Mouse (Mus musculus) midbrain, postnatal 0 days (tissue): ENCODE measurements at regions not wholly inside any gene's neighbourhood (a gene's known extent, or its start where the extent isn't known, plus 50 kb on each side); places are given as distances from the start of the nearest gene placed in this dataset.

ENCODE experiments used
- ATAC-seq: fragments of 200-750 bp; cut with Nextera tagmentation; 2 replicates; pipeline ENCODE4 v1.8.0; 2017; ENCODE audit warnings: moderate number of reproducible peaks, mild to moderate bottlenecking, moderate TSS enrichment, moderate library complexity; ENCODE audit not compliant: low FRiP score
- DNase-seq: peaks from one replicate; pipeline ENCODE4 v3.0.0-alpha.2; 2015; ENCODE audit warnings: low spot score
- H3K27ac ChIP-seq: fragments of 300-500 bp; sonication (generic); 2 replicates; pipeline ENCODE4 v1.5.1; 2014; ENCODE audit warnings: low read depth, mild to moderate bottlenecking, low read length, mixed read lengths
- H3K27me3 ChIP-seq: fragments of 300-500 bp; sonication (generic); 2 replicates; pipeline ENCODE4 v1.6.1; 2014; ENCODE audit warnings: low read length, control low read depth, mixed read lengths; ENCODE audit not compliant: insufficient read depth
- H3K36me3 ChIP-seq: fragments of 300-500 bp; sonication (generic); 2 replicates; pipeline ENCODE4 v1.6.1; 2014; ENCODE audit warnings: low read length, control low read depth, mixed read lengths; ENCODE audit not compliant: insufficient read depth
- H3K4me1 ChIP-seq: fragments of 300-500 bp; sonication (generic); 2 replicates; pipeline ENCODE4 v1.6.1; 2014; ENCODE audit warnings: mild to moderate bottlenecking, control low read depth, antibody characterized with exemption, low read length, mixed read lengths; ENCODE audit not compliant: insufficient read depth
- H3K4me2 ChIP-seq: fragments of 300-500 bp; sonication (generic); 2 replicates; pipeline ENCODE4 v1.6.1; 2014; ENCODE audit warnings: low read depth, mild to moderate bottlenecking, low read length, mixed read lengths; ENCODE audit not compliant: poor library complexity, severe bottlenecking
- H3K4me3 ChIP-seq: fragments of 300-500 bp; sonication (generic); 2 replicates; pipeline ENCODE4 v1.5.1; 2014; ENCODE audit warnings: low read depth, mild to moderate bottlenecking, low read length, moderate library complexity
- H3K9ac ChIP-seq: fragments of 300-500 bp; sonication (generic); replicated peaks from 2 replicates; pipeline ENCODE4 v1.6.1; 2014; ENCODE audit warnings: mild to moderate bottlenecking, low read length, moderate library complexity, mixed read lengths; ENCODE audit not compliant: poor library complexity, severe bottlenecking
- H3K9me3 ChIP-seq: fragments of 300-500 bp; sonication (generic); 2 replicates; pipeline ENCODE4 v1.6.1; 2016; ENCODE audit warnings: low read length, control low read depth
- CTCF ChIP-seq: IDR thresholded peaks from 2 replicates; pipeline ENCODE4 v1.5.1; 2016; ENCODE audit warnings: antibody characterized with exemption, mild to moderate bottlenecking
- WGBS: fragments of 180-500 bp; shearing (Covaris S2); extraction: QIAGEN DNeasy Blood & Tissue Kit; methylation state at CpG from one replicate; pipeline ENCODE4 v1.1.7; 2014; 5-methylcytosine and 5-hydroxymethylcytosine counted together

- no peak overlapping the region for H3K4me2 ChIP-seq
- 87% methylated on average over 2 of the region's 2 CpGs for WGBS
- no peak for DNase-seq
- no peak overlapping the region for H3K4me3 ChIP-seq
- H3K27me3 ChIP-seq = no peaks in the 10 kb centered on the region
- no peaks in the 10 kb centered on the region for H3K9me3 ChIP-seq
- no peak overlapping the region for H3K9ac ChIP-seq
- H3K4me1 ChIP-seq = no peaks in the 10 kb centered on the region
- no peak for TF ChIP-seq CTCF
- H3K27ac ChIP-seq = no peak overlapping the region
- no peaks in the 10 kb centered on the region for H3K36me3 ChIP-seq
- no peak for ATAC-seq
These were observed 233.8 kb downstream of the Clic5 start for GRCm38 (mm10) chr17:44422161-44422560.

DNA sequence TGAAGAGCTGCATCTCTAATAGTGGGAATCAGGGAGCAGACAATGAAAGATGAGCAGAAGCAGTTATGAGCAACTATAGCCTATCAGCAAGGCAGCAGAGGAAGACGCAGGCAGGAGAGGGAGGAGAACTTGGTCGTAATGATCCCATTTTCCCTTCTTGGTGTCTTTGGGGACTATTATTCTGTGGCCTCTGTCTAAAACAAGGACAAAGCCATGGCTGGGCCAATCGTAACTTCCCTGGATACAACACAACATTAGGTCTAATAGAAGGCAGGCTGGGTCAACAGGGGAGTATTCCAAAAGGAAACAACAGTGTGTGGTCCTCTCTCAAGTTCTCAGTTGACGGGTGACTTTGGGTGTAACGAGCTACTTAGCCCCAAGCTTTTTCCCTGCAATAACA, 234.5 kb downstream of the Clic5 start:
- 83% methylated on average over 5 of the region's 5 CpGs for WGBS
- TF ChIP-seq CTCF = no peak
- ATAC-seq (no peak), DNase-seq (no peak)
- Histone ChIP-seq H3K4me2 (no peak overlapping the region), H3K4me1 (no peaks in the 10 kb centered on the region), H3K4me3 (no peak overlapping the region), H3K27ac (no peak overlapping the region), H3K9me3 (no peaks in the 10 kb centered on the region), H3K36me3 (no peaks in the 10 kb centered on the region), H3K27me3 (no peaks in the 10 kb centered on the region), H3K9ac (no peak overlapping the region)

DNA sequence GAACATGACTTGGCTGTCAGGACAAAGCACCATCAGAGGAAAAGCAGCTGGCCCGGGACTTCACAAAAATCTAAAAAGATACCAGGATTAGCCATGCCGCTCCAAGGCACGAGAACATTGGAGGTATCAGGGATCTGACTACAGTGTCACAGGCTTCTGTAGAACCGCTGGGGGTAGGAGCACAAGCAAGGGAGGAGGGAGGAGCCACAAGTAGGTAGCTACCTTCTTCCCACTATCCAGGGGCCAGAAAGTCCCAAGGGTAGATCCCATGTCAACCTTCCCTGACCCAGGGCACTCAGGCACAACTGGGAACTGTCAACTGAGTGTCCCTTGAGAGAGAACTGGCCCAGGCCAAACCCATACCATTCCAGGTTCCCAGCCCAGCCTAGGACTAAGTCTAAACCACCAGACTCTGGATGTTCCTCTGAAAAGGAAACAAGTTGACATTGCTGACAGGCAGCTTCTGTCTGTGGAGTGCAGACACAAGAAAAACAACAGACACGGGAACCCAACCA, 235.1 kb downstream of the Clic5 start:
- no peak for ATAC-seq
- no peaks in the 10 kb centered on the region for H3K27me3 ChIP-seq
- 90% methylated on average over 5 of the region's 5 CpGs for WGBS

GRCm38 (mm10) chr17:44432524-44433295, 244.3 kb downstream of the Clic5 start:
- no peak overlapping the region for H3K4me3 ChIP-seq
- H3K4me1 ChIP-seq = no peaks in the 10 kb centered on the region
- no peak overlapping the region for H3K27ac ChIP-seq
- no peaks in the 10 kb centered on the region for H3K36me3 ChIP-seq
- H3K27me3 ChIP-seq = no peaks in the 10 kb centered on the region
- no peak overlapping the region for H3K4me2 ChIP-seq
- no peak for DNase-seq
- H3K9ac ChIP-seq = no peak overlapping the region
- WGBS = 56% methylated on average over 4 of the region's 4 CpGs
- no peak for ATAC-seq
- no peak for TF ChIP-seq CTCF
- H3K9me3 ChIP-seq = no peaks in the 10 kb centered on the region

More for the DNA sequence above, 235.1 kb downstream of the Clic5 start:
- Histone ChIP-seq H3K4me3 (no peak overlapping the region), H3K4me2 (no peak overlapping the region), H3K9ac (no peak overlapping the region), H3K4me1 (no peaks in the 10 kb centered on the region), H3K36me3 (no peaks in the 10 kb centered on the region), H3K27ac (no peak overlapping the region), H3K9me3 (no peaks in the 10 kb centered on the region)
- no peak for TF ChIP-seq CTCF
- DNase-seq = no peak

DNA sequence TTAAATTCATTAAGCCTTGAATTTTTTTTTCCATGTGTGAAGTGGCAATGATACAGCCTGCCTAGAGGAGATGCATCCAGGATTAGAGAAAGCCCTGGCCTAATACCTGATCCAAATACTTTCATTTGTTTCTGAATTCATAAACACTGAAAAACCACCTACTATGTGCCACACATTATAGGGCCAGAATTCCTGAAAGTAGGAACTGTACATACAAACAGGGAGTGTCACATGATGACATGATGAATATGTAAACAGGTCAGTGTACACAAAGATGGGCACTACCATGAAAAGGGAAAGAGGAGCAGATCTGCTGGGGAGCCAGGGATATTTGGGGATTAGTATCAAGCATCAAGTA, 244.9 kb downstream of the Clic5 start:
- Histone ChIP-seq H3K9ac (no peak overlapping the region), H3K27me3 (no peaks in the 10 kb centered on the region), H3K27ac (no peak overlapping the region), H3K36me3 (no peaks in the 10 kb centered on the region), H3K9me3 (no peaks in the 10 kb centered on the region), H3K4me2 (no peak overlapping the region), H3K4me1 (no peaks in the 10 kb centered on the region), H3K4me3 (no peak overlapping the region)
- ATAC-seq (no peak), DNase-seq (no peak)
- TF ChIP-seq CTCF = no peak

DNA sequence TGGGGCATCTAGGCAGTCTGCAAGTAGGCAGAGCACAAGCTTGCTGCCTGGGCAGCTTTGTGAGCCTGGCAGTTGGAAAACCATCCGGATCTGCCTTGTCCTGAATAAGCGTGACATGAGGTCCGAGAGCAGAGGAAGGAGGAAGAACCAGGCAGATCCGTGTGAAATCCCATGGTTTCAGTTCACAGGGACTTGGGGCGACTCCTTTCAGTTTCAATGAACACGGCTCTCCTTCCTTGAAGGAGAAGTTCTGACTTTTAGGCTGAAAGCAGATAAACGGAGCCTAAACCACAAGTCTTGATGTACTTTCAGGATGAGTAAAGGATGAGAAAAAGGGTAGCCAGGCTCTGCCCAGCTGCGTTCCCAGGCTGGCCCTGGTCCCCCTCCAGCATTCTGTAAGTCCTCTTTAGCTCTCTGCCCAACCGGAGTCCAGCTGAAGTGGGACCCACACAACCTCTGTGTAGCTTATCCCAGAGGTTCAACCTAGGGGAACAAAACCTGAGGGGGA, 248.2 kb downstream of the Clic5 start:
- no peak overlapping the region for H3K27ac ChIP-seq
- ATAC-seq (no peak), DNase-seq (no peak)
- H3K9me3 ChIP-seq = no peaks in the 10 kb centered on the region
- H3K4me2 ChIP-seq = no peak overlapping the region
- no peaks in the 10 kb centered on the region for H3K36me3 ChIP-seq
- H3K4me3 ChIP-seq = no peak overlapping the region
- H3K4me1 ChIP-seq = no peaks in the 10 kb centered on the region
- H3K27me3 ChIP-seq = no peaks in the 10 kb centered on the region
- TF ChIP-seq CTCF = no peak
- H3K9ac ChIP-seq = no peak overlapping the region
- 88% methylated on average over 9 of the region's 9 CpGs for WGBS
